Mouse (Mus musculus): ENCODE results near the gene Urgcp. TPM values are rescaled to one million over a fixed set of nuclear protein-coding genes. Genes with fewer than 3 reads are reported as not detected.

The Urgcp gene
- polyA plus RNA-seq, 1 experiment from 2014 or later = 24.6 TPM

DNA sequence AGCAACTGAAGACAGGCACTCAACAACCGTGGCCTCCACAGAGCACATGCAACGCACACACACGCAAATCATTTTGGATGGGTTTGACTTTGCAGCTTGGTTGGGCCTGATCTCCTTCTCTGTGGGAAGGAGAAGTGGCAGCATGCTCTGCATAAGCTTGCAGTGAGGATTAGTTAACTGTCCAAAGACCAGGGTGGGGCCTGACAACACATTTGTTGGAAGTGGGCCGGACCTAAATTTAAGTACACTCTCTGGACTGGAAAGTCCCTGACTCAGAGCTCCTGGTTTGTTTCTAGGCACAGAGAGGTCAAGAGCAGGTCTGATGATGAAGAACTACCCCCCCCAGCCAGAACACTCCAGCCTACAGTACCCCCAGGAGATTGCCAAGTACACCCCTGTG is 27.9 kb downstream of the Urgcp start:
- no peaks in the 10 kb centered on the region for H3K27me3 ChIP-seq
- H3K27ac ChIP-seq = no peak overlapping the region
- 92% methylated on average over 4 of the region's 4 CpGs for WGBS
- no peaks in the 10 kb centered on the region for H3K9me3 ChIP-seq
- no peak overlapping the region for H3K4me3 ChIP-seq
- no peak overlapping the region for H3K9ac ChIP-seq
- H3K4me1 ChIP-seq = peaks cover 14% of the 10 kb centered on the region
- no peaks in the 10 kb centered on the region for H3K36me3 ChIP-seq
- no peak for ATAC-seq (ENCODE audit: borderline replicate concordance, extremely low read depth, low FRiP score, low TSS enrichment)
- no peak overlapping the region for H3K4me2 ChIP-seq

DNA sequence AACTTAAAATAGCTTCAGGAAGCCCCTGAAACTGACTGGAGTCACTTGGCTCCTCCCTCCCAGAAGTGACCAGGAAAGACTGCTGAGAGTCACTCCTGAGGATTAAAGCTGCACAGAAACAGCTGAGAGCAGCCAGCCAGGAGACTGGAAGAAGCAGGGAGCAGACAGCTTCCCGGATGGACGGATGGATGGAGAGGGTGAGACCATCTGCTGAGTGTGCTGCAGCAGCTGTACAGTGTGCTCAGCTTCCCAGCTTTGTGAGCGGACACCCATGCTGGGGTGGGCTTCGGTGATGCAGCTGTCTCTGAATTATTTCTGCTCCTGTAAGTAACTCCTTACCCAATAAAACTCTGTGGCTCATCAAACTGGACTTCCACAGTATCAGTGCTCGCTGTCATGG is 29.8 kb downstream of the Urgcp start:
- peaks cover 10% of the 10 kb centered on the region for H3K4me1 ChIP-seq
- H3K27me3 ChIP-seq = no peaks in the 10 kb centered on the region
- no peak overlapping the region for H3K4me2 ChIP-seq
- H3K9ac ChIP-seq = no peak overlapping the region
- no peak overlapping the region for H3K27ac ChIP-seq
- 53% methylated on average over 5 of the region's 5 CpGs for WGBS
- no peak overlapping the region for H3K4me3 ChIP-seq
- no peaks in the 10 kb centered on the region for H3K36me3 ChIP-seq
- H3K9me3 ChIP-seq = no peaks in the 10 kb centered on the region
- ATAC-seq (ENCODE audit: borderline replicate concordance, extremely low read depth, low FRiP score, low TSS enrichment) = no peak

DNA sequence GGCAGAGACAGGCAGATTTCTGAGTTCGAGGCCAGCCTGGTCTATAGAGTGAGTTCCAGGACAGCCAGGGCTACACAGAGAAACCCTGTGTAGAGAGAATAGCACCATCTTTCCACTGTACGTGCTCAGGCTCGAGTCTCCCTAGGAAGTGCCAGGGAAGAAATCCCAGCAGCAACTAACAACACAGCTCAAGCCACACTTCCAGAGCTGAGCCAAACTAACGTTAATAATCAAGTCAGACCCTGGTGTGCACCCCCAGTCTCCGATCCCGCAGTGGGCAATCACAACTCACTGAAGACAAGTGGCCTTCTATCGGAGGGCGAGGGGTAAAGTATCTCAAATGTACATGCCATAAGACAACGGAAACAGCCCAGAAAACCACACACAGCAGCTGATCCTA is 32.6 kb downstream of the Urgcp start:
- Histone ChIP-seq H3K4me1 (peaks cover 10% of the 10 kb centered on the region), H3K36me3 (0 out of 2 replicates have a peak, but pooled peaks cover under 1% of the 10 kb centered on the region), H3K4me3 (no peak overlapping the region), H3K4me2 (no peak overlapping the region), H3K27ac (no peak overlapping the region), H3K27me3 (no peaks in the 10 kb centered on the region), H3K9me3 (no peaks in the 10 kb centered on the region), H3K9ac (no peak overlapping the region)
- WGBS = 81% methylated on average over 9 of the region's 9 CpGs
- no peak for ATAC-seq (ENCODE audit: borderline replicate concordance, extremely low read depth, low FRiP score, low TSS enrichment)

DNA sequence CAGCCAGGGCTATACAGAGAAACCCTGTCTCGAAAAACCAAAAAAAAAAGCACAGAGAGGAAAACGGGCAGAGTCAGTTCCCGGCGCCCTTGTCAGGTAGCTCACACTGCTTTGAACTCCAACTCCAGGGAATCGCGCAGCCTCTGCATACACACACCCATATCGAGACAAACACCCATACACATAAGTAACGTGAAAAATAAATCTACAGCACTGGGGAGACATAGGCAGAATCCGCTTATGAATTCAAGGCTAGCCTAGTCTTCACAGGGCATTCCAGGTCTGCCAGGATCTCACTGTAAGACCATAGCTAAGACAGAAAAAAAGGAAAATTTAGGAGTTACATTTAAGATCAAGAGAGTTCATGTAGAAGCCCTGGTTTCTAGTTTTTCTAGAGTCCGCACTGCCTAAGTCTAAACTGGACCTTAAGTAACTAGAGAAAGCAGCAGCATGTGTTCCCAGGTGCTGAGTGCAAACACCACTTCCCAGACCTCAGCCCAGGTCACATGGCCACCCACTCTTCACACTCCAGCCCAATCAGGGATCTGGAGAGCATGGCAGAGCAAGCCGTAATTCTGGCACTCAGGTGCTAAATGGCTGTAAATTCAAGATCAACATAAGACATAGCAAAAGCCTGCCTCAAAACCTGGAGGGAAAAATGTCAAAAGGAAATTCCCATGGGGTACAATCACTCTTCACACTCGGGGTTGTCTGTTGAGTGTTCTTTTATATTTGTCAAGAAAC is 43.4 kb downstream of the Urgcp start:
- no peaks in the 10 kb centered on the region for H3K4me1 ChIP-seq
- H3K36me3 ChIP-seq = peaks cover 49% of the 10 kb centered on the region
- H3K27me3 ChIP-seq = no peaks in the 10 kb centered on the region
- no peak for ATAC-seq (ENCODE audit: borderline replicate concordance, extremely low read depth, low FRiP score, low TSS enrichment)
- H3K4me3 ChIP-seq = no peak overlapping the region
- no peak overlapping the region for H3K27ac ChIP-seq
- H3K9me3 ChIP-seq = no peaks in the 10 kb centered on the region
- no peak overlapping the region for H3K9ac ChIP-seq
- no peak overlapping the region for H3K4me2 ChIP-seq
- WGBS = 85% methylated on average over 12 of the region's 12 CpGs

DNA sequence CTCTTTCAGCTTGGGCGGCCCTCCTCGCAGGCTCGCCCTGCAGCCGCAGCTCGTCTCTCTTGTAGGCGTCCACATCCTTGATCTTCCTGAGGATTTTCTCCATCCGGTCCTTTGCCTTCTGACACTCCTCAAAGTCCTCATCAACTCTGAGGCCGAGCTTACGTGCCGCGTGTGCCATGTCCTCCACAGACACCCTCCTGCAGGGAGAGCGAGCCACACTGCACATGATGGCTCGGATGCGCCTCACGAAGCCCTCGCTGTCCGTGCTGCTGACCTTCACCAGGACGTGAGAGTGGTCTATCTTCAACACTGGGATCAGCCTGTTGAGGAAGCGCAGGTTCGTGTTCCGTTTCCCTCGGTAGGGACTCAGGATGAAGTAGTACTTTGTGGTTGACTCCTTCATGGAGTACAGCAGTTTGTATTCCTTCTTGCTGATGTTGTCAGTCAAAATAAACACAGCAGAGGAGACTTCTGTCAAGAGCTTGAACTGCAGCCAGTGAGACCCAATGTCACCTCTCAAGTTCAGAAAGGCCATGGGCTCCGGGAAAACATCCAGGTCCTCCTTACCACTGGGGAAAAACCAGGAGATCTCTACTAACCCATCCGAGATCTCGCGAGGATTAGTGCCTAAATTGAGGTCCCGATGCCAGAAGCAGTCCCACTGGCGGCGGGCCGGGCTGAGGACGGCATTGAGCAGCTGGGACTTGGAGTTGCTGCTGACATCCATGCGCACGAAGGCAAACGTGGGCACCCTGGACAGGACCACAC is 45.1 kb downstream of the Urgcp start:
- Histone ChIP-seq H3K4me2 (no peak overlapping the region), H3K27me3 (no peaks in the 10 kb centered on the region), H3K4me3 (no peak overlapping the region), H3K4me1 (no peaks in the 10 kb centered on the region), H3K9me3 (no peaks in the 10 kb centered on the region), H3K27ac (no peak overlapping the region), H3K9ac (no peak overlapping the region), H3K36me3 (peaks cover 44% of the 10 kb centered on the region)
- 87% methylated on average over 34 of the region's 34 CpGs for WGBS
- ATAC-seq (ENCODE audit: borderline replicate concordance, extremely low read depth, low FRiP score, low TSS enrichment) = no peak

- no peaks in the 10 kb centered on the region for H3K27me3 ChIP-seq
- 81% methylated on average over 11 of the region's 11 CpGs for WGBS
- H3K4me3 ChIP-seq = no peak overlapping the region
- no peak overlapping the region for H3K27ac ChIP-seq
- H3K9ac ChIP-seq = no peak overlapping the region
- H3K4me1 ChIP-seq = no peaks in the 10 kb centered on the region
- H3K4me2 ChIP-seq = no peak overlapping the region
- peaks cover 39% of the 10 kb centered on the region for H3K36me3 ChIP-seq
- H3K9me3 ChIP-seq = no peaks in the 10 kb centered on the region
- ATAC-seq (ENCODE audit: borderline replicate concordance, extremely low read depth, low FRiP score, low TSS enrichment) = no peak
These were observed 45.9 kb downstream of the Urgcp start for GRCm38 (mm10) chr11:5716246-5716645.

- 80% methylated on average over 14 of the region's 14 CpGs for WGBS
- Histone ChIP-seq H3K4me1 (no peaks in the 10 kb centered on the region), H3K36me3 (peaks cover 39% of the 10 kb centered on the region), H3K9ac (no peak within 1 kb of the TSS), H3K27ac (no peak within 1 kb of the TSS), H3K27me3 (no peaks in the 10 kb centered on the region), H3K9me3 (no peaks in the 10 kb centered on the region), H3K4me3 (no peak within 1 kb of the TSS), H3K4me2 (no peak within 1 kb of the TSS)
- ATAC-seq (ENCODE audit: borderline replicate concordance, extremely low read depth, low FRiP score, low TSS enrichment) = no peak
These were observed 46.5 kb downstream of the Urgcp start, which contains the start of gene Mrps24 for GRCm38 (mm10) chr11:5715630-5716105. Gene Mrps24, minus strand, starts transcription at chr11:5715680.

- ATAC-seq (ENCODE audit: borderline replicate concordance, extremely low read depth, low FRiP score, low TSS enrichment) = no peak
- Histone ChIP-seq H3K9me3 (no peaks in the 10 kb centered on the region), H3K4me3 (no peak overlapping the region), H3K9ac (no peak overlapping the region), H3K4me2 (no peak overlapping the region), H3K27me3 (no peaks in the 10 kb centered on the region), H3K4me1 (no peaks in the 10 kb centered on the region), H3K36me3 (peaks cover 39% of the 10 kb centered on the region), H3K27ac (no peak overlapping the region)
- WGBS = 82% methylated on average over 9 of the region's 9 CpGs
These were observed 47.0 kb downstream of the Urgcp start for GRCm38 (mm10) chr11:5715179-5715578.

- Histone ChIP-seq H3K27me3 (no peaks in the 10 kb centered on the region), H3K9me3 (no peaks in the 10 kb centered on the region), H3K4me3 (peak overlapping the region; percentile 87), H3K4me1 (peaks cover 14% of the 10 kb centered on the region), H3K9ac (peak overlapping the region; percentile 88), H3K4me2 (peak overlapping the region; percentile 72), H3K27ac (peak overlapping the region; percentile 68), H3K36me3 (peaks cover 17% of the 10 kb centered on the region)
- peak; percentile 96 for ATAC-seq (ENCODE audit: borderline replicate concordance, extremely low read depth, low FRiP score, low TSS enrichment)
- 15% methylated on average over 47 of the region's 50 CpGs for WGBS
These were observed 54.4 kb downstream of the Urgcp start for GRCm38 (mm10) chr11:5707530-5708353.

- peak; percentile 75 for ATAC-seq (ENCODE audit: borderline replicate concordance, extremely low read depth, low FRiP score, low TSS enrichment)
- peak overlapping the region; percentile 72 for H3K4me2 ChIP-seq
- H3K9me3 ChIP-seq = no peaks in the 10 kb centered on the region
- peak overlapping the region; percentile 68 for H3K27ac ChIP-seq
- H3K4me1 ChIP-seq = peaks cover 14% of the 10 kb centered on the region
- no peaks in the 10 kb centered on the region for H3K27me3 ChIP-seq
- peak overlapping the region; percentile 87 for H3K4me3 ChIP-seq
- whole genome bisulfite sequencing = under 1% methylated on average over 43 of the region's 43 CpGs
- peaks cover 17% of the 10 kb centered on the region for H3K36me3 ChIP-seq
- peak overlapping the region; percentile 88 for H3K9ac ChIP-seq
These were observed 55.2 kb downstream of the Urgcp start for GRCm38 (mm10) chr11:5706874-5707529.

- H3K27ac ChIP-seq = no peak overlapping the region
- H3K4me2 ChIP-seq = peak overlapping the region; percentile 72
- H3K4me3 ChIP-seq = peak overlapping the region; percentile 87; the same call in 1 of the 2 replicates
- 0 out of 2 replicates have a peak overlapping the region, but pooled peaks have one; percentile 88 for H3K9ac ChIP-seq
- no peaks in the 10 kb centered on the region for H3K27me3 ChIP-seq
- no peaks in the 10 kb centered on the region for H3K9me3 ChIP-seq
- peaks cover 17% of the 10 kb centered on the region for H3K36me3 ChIP-seq
- WGBS = 87% methylated on average over 9 of the region's 9 CpGs
- ATAC-seq (ENCODE audit: borderline replicate concordance, extremely low read depth, low FRiP score, low TSS enrichment) = no peak
- H3K4me1 ChIP-seq = peaks cover 14% of the 10 kb centered on the region
These were observed 56.2 kb downstream of the Urgcp start for GRCm38 (mm10) chr11:5705972-5706371.

Data from lung, embryonic 15.5 days (tissue).